Mouse (Mus musculus): ENCODE measurements around the gene 1700029P11Rik.

Gene 1700029P11Rik

GRCm38 (mm10) chr15:81980321-81980720 lies at the start of gene 1700029P11Rik:
Gene 1700029P11Rik, plus strand, starts transcription at chr15:81980540.
- DNase-seq (ENCODE audit: low read depth): no peak

- no peak for DNase-seq (ENCODE audit: low read depth)
Measured at GRCm38 (mm10) chr15:81932951-81933470, 47.3 kb upstream of the 1700029P11Rik start.

DNA sequence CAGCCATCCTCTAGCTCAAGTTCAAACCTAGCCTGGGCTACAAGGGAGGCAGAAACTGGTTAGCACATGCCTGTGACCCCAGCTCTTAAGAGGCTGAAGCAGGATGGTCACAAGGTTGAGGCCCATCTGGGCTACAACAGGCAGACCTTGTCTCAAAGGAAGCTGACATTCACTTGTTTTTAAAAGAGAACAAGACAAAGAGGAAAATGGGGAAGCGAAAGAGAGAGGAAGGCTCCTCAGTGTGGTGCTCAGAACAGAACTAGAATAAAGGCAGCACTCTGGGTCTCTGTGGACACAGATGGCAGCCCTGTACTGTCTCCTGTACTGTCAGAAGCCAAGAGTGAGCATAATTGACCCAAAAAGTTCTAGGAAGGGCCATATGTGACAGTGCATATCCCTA lies 46.4 kb upstream of the 1700029P11Rik start:
- DNase-seq (ENCODE audit: low read depth): no peak

DNA sequence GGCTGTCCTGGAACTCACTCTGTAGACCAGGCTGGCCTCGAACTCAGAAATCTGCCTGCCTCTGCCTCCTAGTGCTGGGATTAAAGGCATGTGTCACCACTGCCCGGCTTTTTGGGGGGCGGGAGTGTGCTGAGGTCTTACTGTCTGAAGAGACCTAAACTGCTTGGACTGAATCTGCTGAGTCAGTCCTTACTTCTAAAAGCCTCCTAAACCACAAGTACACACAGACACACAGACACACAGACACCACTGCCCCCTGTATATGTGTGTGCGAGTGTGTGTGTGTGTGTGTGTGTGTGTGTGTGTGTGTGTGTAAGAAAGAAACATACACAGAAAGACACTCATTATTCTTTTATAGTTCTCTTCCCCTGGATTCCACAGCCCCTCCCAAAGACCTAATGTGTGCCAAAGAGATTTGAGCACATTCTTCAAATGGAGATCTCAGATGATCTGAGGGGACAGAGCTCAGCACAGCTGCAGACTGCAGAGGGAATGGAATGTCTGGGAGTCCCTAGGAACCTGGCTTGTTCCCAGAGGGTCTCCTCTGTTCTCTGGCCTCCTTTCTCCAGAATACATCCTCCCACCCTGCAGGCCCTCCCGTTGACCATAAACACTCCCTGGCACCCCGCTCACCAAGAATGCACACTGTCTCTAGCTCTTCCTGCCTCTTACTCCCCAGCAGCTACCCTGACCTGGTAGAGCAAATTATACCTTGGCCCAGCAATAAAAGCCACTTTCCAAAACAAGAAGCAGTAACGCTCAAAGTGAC lies 44.3 kb upstream of the 1700029P11Rik start:
- DNase-seq (ENCODE audit: low read depth): no peak

- no peak for DNase-seq (ENCODE audit: low read depth)
Measured at GRCm38 (mm10) chr15:81936679-81937078, 43.7 kb upstream of the 1700029P11Rik start, which contains the start of gene Csdc2. Gene Csdc2, plus strand, starts transcription at chr15:81936759.

- DNase-seq (ENCODE audit: low read depth): no peak
Measured at GRCm38 (mm10) chr15:81937098-81937972, 43.0 kb upstream of the 1700029P11Rik start.

DNA sequence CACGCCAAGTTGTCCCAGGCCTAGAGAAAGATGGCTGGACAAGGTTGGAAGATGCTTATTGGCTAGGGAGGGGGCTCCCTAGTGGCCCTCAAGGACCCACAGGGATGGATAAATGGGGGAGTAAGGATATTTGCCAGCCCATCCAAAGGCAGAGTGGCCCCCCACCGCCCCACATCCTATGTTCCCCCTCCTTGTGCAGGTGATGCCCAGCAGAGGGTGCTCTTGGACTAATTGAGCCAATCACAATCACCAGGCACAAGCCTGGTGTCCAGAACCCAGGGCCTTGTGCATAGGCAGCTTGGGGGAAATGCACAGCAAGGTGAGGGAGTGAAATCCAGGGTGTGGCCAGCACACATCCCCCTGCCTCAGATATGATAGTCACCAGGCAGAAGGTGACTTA lies 42.1 kb upstream of the 1700029P11Rik start:
- DNase-seq (ENCODE audit: low read depth): no peak

DNA sequence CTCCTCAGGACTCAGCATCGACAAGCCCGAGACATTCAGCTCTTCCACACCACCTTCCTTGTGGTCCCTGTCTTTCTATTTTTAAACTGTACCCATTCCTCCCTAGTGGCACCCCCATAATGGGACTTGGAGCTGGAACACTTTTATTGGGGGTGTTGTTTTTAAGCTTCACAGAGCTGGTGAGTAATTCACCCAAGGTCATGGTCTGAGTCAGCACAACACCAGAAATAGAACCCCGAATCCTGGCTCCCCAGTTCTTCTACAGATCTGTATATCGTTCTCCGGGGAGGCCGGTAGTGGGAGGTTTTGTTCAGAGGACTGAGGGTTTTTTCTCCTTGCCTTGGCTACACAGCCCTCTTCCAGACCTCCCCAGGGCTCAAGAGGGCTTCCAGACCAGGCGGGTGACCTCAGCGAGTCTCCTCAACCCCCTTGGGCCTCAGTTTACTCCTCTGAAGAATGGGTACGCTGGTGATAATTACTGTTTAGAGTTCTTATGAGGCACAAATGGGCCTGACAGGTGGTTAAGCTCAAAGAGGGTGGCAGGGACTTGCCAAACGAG lies 41.1 kb upstream of the 1700029P11Rik start:
- DNase-seq (ENCODE audit: low read depth): no peak

- no peak for DNase-seq (ENCODE audit: low read depth)
Measured at GRCm38 (mm10) chr15:81939774-81940173, 40.6 kb upstream of the 1700029P11Rik start.

DNA sequence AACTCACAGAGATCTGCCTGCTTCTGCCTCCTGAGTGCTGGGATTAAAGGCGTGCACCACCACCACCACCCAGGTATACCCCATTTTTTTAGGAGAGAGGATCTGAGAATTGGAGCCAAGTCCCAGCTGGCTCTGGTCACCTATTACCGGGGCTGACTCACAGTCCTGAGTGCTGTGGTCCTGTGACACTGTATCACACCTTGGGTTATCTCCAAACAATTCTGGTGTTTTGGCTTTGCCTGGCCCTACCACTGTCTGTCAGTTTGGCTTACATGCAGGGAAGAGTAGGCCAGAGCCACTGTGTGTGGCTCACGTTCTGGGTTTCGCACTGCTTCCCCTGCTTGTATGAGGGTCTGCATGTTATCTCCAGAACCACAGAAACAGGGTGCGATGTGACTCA lies 40.1 kb upstream of the 1700029P11Rik start:
- DNase-seq (ENCODE audit: low read depth): no peak

DNA sequence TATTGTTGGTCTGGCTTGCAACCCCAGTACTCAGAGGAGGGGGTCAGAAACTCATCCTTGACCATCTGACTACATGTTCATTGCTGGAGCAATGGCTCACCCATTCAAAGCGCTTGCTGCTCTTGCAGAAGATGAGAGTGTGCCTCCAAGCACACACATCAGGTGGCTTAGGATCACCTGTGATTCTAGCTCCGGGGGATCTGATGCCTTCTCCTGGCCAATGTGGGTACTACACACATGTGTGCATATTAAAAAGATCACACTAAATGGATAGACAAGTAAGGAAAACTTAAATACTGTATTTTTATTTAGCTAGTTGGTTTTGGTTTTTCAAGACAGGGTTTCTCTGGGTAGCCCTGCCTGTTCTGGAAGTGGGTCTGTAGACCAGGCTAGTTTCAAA lies 39.3 kb upstream of the 1700029P11Rik start:
- DNase-seq (ENCODE audit: low read depth): no peak

DNA sequence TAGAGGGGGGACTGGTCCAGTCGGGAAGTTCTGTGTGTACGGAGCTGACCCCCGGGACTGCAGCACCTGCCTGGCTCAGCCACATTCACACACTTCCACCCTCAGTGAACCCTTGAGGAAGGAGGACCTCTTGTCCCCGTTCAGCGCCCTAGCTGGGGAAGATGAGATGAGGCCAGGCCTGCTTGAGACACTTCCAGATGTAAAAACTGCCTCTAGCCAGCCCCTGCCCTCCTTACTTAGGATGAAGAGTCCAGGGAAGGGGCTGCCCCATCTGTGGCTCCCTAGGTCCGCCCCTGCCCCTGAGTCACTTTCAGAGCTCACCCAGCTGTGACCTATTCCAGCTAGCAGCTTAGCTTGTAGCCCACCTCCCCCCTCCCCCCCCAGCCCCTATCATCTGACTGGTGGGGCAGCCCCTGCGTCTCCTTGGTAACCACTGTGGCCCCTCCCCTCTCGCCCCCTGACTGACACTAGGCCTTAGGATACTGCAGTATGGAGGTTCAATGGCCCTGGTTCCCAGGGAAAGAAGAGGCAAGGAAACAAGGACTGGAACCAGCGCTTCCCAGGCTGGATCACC lies 37.1 kb upstream of the 1700029P11Rik start:
- no peak for DNase-seq (ENCODE audit: low read depth)

DNA sequence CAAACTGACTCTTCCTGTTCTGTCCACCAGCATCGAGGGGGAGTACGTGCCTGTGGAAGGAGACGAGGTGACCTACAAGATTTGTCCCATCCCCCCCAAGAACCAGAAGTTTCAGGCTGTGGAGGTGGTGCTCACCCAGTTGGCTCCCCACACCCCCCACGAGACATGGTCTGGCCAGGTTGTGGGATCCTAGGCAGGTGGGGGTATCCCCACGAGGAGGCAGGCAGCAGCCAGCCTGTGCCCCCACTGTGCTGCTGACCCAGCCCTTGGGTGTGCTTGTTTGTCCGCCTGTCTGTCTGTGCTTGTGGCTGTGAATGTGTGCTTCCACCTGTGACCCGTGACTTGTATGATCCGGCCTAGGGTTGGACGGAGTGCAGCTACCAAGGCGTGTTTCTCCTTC lies 31.3 kb upstream of the 1700029P11Rik start:
- no peak for DNase-seq (ENCODE audit: low read depth)

DNA sequence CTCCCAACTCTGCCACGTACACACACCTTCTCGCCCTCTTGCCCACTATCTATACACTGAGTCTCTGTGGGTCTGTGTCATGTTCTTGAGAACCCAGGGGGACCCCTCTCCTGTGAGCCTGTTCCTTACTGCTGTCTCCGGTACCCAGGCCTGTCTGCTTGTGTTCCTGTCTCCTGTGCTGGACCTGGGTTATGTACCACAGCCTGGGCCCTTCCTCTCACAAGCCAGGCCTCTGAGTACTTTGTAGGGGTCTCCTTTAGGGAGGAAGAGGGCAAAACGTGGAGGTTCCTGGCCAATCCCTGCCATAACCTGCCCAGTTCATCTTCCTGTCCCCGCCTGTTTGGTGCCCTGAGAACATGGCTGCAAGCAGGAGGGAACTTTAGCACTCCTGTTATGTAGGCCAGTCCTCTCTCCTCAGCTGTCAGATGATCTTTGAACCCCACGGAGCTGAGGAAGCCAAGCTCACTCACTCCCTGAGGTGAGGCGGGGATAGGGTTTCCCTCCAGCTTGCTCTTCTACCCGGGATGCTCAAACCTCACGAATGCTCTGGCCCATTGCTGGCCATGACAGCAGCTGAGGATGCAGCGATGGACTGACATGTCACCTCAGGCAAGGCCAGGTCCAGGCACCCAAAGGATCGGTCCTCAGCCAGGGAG lies 30.7 kb upstream of the 1700029P11Rik start:
- DNase-seq (ENCODE audit: low read depth): no peak

DNA sequence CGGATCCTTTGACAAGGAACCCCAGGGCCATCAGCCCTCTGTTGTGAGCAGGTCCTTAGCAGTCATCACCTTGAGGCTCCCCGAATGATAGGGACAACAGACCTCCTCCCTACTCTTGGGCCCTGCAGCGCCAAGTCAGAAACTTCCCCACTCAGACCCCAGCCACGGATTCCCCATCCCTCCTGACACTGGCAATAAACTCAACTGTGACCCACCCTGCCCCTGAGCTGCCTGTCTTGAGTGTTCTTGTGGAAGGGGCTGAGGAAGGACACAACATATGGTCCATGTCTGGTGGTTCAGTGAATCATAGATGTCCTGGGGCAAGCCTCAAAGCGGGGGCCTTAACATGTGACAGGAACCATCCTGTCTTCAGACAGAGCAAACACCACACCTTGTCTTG lies 29.6 kb upstream of the 1700029P11Rik start:
- no peak for DNase-seq (ENCODE audit: low read depth)

- DNase-seq (ENCODE audit: low read depth): no peak
Measured at GRCm38 (mm10) chr15:81951159-81951558, 29.2 kb upstream of the 1700029P11Rik start.

DNA sequence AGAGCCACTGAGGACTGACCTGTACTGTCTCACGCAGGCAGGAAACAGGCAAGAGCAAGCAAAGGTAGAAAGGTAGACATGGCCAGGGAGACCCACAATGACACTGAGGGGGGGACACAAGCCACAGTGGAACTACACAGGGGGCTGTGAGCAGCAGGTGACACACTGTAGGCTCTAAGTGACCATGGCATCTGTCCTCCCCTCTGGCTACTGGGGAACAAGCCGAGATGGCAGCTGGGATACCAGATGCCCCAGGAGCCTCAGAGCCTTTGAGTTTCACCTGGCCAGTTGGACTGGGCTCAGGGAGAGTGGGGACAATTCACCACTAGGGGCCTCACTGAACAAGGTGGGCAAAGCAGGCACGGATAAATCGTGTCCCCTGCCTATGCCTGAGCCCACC lies 28.0 kb upstream of the 1700029P11Rik start:
- no peak for DNase-seq (ENCODE audit: low read depth)

DNA sequence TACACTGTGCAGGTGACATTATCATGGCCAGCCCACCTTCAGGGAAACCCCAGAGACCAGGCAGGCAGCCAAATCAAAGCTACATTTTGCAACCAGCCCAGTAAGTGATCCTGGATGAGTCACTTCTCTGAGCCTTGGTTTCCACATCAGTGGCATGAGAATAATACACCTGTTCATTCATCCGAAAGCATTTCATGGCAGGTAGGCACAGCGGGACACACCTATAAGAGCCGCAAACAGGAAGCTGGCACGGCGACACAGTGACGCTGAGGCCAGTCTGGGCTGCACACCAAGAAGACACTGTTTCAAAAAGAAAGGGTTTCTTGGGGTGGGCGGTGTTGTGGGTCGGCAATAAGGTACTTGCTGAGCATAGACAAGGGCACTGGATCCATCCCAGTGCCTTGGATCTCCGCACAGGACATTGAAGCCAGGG lies 26.2 kb upstream of the 1700029P11Rik start:
- DNase-seq (ENCODE audit: low read depth): no peak

GRCm38 (mm10) chr15:81954716-81955115 lies 25.6 kb upstream of the 1700029P11Rik start:
- DNase-seq (ENCODE audit: low read depth): no peak

- no peak for DNase-seq (ENCODE audit: low read depth)
Measured at GRCm38 (mm10) chr15:81955414-81955813, 24.9 kb upstream of the 1700029P11Rik start.

DNA sequence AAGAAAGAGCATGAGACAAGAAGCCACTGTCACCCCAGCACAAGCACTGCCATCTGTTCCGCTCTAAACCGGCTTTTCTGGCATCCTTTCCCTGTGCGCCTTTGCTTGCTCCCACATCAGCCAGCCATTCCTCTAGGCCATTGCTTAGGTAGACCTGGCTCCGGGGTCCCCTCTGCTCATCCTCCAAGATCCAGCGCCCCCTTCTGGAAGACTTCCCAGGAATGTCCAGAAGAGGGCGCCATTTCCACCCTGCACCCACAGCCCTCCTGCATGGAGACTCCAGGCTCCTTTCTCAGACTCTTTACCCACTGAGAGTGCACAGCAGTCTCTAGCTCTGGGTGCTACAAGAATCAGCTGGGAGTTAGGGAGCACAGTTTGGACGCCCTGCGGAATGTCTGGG lies 23.9 kb upstream of the 1700029P11Rik start:
- peak; percentile 62 for DNase-seq (ENCODE audit: low read depth)

DNA sequence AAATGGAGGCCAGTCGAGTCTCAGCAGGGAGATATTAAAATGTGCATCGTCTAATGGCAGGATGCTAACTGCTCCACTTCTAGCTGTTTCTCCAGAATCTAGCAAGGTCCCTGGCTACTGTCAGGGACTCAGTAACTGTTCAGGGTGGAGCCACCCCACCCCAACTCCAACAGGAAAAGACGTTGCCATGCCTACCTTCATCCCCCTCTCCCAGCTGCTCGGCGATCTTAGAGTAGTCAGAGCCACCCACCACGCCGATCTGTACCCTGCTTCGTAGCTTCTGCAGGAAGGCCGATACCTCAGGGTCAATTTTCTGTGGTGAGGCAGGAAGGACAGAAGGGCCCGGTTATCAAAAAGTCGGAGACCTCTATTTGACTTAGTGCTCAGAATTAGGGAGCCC lies 22.7 kb upstream of the 1700029P11Rik start:
- DNase-seq (ENCODE audit: low read depth): no peak
